Mouse (Mus musculus): ENCODE results near the gene Polg.
A peak's percentile ranks its signal among the peaks of the same experiment; 100 is the strongest.

Polg gene

DNA sequence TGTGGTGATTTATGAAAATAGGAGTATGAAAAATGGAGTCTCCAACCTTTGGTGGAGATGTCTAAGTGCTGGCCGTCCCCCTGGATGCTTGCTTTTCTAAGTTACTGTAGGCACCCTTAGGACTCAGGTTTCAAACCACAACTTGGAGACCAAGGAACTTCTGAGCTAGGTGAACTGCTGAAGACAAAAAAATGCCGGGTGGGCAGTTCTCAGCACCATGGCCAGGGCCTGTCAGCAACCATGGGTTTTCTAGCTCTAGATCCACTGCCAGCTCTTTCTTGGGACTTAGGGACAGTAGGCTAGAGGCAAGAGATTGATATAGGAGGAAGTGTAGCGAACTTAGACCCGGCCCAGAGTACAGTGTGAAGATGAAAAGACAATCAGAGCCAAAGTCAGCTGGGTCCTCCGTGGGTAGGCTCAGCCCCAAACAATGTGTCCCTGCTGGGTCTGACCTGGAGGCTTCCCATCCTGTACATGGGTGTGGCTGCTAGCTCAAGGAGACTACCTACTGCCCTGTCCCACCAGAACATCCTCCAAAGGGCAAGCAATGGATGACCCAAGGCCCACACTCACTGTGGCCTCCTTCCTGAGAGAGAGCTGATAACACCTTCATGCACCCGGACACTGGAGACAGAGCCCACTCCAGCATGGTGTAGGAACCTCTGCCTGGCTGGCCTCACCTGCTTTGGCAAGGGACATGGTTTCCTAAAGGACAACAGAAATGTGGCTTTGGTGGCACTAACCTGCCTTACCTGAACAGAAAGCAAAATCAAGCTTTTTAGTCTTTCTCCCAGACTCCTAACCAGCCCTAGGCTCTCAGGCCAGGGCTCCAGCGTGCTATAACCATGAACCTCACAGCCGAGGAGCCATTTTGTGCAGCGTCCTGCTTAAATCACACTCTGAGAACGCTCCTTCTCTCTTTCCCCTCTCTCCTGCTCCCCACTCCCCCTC, 36.3 kb upstream of the Polg start:
- no peak for DNase-seq

DNA sequence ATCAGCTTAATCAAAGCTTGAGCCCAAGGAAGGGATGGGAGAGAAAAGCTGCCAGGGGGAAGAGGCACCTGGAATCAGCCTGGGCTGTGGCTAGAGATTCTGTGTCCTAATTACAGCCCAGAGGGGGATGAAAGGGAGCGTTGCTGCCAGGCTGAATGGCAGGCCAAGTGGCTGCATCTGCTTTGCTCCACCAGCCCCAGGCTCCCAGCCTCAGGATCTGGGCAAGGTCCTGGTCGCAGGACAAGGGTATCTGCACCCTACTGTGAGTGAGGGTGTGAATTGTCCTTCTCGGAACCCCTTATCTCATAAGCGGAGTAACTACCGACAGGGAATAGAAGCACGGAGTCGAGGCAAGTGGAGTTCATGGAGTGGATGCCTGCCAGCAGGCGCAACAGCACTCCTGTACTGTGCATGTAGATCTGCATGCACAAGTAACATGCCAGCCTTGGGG, 35.4 kb upstream of the Polg start:
- DNase-seq: no peak

DNA sequence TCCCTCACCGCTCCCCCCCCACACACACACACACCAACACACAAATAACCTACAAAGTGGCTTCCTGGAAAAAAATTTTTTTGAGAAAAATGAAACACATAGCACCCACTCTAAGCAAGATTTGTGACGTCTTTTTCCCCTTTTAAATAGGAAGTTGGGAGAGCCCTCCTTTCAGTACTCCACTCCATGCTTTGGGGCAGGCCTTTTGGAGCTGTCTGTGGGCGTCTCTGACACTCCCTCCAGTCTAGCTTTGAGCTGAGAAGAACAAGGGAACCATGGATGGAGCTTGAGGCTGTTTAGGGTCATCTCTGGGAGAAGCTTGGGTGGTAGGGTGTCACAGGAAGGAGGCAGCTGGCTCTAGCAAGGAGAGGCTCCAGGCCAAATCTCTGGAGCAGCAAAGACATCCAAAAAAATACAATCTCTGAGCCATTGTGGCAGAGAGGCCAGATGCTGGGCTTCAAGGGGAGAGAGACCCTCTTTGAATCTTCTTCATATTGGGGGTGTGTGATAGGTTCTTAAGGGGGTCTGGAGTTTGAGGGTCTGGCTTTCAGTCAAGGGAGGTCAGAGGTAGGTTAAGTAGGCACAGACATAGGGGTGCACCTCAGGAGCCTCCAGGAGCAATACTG, 34.6 kb upstream of the Polg start:
- no peak for DNase-seq

DNA sequence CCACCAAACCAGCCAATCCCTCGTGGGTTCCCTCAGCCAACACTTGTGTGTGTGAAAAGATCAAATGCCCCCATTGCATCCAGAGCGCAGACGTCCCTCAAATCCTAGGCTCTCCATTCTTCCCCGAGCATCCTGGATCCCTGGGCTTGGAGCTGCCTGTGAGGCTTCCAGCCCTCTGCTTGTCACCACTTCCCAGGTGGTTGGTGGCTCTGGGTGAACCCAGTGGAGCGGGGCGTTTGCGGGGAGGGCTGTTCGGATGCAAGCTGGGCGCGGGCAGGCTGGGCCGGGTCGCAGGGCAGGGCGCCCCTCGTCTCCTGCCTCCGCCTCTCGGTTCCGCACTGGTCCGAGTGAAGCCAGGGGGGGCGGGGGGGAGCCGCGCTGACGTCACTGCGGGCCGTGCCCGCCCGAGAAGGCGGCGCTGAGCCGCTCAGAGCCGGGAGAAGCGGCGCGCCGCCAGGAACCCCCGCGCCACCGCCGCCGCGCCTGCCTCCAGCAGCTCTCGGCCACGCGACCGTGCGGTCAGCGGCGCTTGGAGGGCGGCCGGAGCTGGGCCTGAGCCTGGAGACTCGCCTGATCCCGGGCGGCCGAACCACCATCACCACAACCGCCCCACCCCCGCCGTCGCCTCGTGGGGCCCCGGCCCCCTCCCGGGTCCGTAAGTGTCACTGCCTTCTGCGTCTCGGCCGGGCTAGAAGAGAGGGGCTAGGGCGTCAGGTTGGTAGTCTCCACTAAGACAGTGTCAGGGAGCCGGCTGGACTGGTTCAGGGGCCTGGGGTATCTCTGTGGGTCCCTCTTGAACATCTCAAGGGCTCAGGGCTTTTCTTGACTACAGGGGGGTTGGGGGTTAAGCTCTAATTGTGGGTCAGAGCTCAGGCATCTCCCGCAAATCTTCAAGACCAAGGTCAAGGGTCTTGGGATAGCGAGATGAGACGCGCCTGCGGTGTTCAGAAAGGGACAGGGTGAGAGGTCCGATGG, 33.7 kb upstream of the Polg start:
- no peak for DNase-seq

DNA sequence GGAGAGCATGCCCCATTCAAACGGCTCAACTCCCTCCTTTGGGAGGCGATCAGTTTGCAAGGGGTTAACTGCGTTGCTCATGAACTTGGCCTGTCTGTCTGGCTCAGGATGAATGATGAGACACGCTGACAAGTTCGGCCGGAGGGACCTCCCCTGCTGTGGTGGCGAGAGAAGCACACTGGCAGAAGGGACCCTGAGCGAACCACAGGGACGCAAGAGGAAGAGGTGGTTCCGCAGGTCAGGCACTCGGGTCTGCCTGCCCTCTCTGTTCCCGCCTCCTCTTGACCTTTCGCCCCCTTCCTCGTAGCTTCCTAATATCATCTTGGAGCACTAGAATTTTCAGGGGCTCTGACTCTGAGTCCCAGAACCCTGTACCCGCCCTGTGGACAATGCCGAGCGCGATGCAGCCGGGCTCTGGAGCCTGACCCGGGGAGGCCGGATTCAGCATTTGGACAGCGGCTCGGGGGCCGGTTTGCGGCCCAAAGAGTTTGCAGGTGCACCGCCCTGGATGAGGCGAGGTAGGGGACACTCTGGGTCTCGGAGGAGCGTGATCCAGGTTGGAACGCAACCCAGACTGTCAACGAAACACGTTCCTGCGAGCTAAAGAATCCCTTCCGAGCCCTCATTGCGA, 32.9 kb upstream of the Polg start:
- DNase-seq: no peak

DNA sequence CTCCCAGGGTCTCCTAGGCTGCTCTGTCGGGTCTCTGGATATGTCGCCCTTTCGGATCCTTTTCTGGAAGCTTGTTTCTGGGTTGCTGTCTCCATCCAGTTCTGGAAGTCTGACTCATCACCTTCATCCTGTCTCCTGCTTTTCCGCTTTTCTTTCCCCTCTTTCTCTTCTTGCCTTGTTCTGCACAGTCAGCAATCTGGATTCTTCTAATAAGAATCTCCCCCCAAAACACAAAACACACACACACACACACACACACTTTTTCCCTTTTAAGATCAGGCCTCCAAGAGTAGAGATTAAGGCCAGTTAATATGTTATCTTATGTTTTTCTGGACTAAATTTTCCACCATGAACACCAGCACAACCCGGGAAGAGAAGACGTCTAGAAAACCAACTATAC, 32.2 kb upstream of the Polg start:
- no peak for DNase-seq

DNA sequence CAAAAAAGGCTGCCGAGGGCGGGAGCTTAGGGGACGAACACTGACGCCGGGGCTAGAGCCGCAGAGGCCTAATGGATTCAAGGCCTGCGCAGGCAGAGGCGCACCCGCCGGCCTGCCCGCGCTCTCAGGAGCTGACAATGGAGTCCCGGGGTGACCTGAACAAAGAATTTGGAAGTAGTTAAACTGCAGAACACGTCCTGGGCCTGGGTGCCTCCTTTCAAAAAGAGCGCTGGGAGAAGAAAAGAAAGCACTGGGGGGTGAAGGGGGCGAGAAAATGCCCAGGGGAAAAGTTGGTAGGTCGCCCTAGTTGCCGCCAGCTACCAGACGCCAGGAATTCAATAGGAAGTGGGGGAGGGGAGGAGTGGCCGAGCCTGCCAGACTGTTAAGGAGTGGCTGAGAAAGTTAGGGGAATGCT, 31.5 kb upstream of the Polg start:
- DNase-seq: no peak

DNA sequence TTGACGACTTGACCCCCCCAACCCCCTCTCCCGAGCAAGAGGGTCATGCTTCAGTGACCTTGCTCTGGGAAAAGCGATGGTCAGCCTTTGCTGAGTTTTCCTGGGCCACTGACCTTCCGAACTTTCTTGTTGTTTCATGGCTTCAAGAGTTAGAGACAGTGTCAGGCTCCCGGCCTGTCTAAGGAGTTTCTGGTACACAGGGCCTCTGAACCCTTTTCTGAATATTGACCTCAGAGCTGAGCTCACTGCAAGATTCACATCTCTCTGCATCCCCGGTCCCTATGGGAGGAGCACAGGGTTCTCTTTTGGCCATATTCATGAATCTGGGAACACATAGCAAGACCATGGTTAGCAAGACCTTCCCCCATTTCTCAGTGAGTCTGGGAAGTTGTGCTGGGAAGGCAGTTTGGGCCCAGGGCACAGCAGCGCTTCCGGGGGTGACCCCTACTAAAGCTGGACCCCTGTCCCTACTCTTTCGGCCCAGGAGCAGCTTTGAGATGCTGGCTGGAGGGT, 30.7 kb upstream of the Polg start:
- no peak for DNase-seq

DNA sequence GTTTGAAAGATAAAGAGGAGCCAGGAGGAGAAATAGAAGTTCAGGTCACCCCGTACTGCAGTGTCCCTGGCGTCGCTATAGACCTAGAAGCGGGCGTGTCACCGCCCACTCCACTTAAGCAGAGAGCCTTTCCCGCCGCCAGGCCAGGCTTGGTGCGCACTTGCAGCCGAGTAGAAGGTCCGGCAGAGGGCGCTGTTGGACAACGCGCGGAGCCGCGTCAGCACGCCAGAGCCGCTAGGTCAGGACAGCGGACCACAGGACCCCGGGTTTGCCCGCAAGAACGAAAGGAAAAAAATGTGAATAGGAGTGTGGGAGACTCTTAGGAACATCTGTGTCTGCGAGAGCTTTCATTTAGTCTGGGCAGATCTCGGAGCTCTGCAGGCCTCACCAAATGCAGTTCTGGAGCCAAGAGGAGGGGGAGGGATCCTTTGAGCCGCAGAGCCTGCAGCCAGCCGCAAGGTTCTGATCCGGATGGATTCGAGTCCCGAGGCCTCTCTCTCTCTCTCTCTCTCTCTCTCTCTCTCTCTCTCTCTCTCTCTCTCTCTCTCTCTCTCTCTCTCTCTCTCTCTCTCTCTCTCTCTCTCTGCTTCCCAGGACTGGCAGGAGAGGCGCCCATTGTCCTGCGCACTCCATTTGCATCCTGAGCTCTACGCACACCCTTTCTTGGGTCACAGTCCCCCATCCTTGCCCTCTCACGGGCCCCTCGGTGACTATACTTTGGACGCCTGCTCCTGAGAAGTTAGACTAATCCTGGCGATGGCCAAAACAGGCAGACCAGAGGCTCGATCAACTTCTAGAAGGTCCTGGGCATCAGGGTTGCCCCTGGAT, 30.0 kb upstream of the Polg start:
- peak; percentile 48 to 52 for DNase-seq

DNA sequence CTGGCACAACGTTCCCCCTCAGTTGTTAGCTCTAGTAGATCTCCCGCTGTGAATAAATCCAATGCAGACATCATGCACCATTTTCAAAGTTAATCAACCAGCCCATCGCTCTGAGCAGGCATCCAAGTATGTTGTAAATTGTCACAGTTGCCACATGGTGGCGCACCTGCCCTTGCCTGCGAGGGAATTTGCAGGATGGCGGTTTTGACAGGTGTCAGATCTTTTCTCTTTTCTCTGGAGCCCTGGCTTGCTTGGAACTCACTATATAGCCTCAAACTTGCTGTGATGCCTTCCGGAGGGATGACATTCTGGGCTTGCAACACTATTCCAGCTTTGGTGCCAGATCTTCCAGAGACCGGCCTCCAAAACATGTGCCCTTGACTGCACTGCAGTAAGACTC, 27.8 kb upstream of the Polg start:
- DNase-seq: no peak

DNA sequence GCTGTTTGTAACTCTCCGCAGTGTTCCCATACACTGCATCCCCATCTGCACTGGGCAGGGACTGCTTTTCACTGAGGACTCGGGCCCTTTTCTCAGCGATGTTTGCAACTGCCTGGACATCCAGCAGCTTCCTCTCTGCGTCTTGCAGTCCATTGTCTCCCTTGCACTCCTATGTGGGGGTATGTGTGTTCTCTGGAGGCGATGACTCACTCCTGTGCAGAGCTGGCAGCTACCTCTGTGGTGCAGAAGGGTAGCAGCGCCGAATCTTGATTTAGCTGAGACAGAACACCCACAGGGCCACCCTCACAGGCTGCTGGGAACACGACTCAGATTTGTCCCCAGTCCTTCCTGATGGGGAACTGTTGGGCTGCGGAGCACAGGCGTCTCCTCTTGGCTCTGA, 20.4 kb upstream of the Polg start:
- no peak for DNase-seq

DNA sequence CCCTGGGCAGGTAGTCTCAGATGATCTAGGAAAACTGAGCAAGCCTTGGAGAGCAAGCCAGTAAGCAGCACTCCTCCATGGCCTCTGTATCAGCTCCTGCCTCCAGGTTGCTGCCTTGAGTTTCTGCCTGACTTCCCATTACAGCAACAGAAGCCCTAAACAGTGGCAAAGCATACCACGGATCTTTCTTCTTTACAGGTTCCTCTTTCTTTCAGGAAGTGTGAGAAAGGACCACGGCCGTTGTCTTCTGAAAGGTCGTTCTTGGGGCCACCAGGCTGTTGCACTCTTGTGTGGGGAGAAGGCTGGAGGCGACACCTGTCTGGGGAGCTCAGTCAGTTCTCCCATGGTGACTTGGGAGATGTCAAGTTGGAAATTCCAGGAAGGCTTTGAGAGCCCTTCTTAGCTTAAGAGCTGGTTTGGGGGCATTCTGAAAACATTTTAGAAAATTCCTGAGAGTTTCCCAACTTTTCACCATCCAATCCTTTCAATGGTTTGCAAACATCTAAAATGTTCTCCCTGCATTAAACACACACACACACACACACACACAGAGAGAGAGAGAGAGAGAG, 8.8 kb upstream of the Polg start:
- no peak for DNase-seq

DNA sequence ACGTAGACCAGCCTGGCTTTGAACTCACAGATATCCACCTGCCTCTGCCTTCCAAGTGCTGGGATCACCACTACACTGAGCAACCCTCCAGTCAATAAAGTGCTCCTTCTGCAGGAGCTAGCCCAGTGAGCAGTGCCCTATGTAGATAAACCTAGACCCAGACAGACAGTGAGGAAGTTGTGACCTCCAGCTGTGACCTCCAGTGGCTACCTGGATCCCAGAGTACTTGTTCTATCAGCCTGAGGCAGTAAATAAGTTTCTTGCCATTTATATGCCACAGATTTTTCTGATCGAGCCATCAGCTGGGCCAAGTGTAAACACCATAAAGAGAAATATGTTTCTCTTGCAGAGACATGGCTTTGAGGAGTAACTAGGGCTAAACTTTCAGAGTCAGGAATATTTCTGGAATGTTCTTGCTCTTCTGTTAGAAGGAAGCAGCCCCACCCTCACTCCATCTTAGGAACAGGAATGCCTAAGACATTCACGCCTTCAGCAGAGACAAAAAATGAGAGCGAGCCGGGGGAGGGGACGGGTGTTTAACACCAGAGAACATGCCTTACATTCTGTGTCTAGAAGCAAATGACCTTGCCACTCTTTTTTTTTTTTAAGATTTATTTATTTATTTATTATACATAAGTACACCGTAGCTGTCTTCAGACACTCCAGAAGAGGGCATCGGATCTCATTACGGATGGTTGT, 7.5 kb upstream of the Polg start:
- DNase-seq: no peak

DNA sequence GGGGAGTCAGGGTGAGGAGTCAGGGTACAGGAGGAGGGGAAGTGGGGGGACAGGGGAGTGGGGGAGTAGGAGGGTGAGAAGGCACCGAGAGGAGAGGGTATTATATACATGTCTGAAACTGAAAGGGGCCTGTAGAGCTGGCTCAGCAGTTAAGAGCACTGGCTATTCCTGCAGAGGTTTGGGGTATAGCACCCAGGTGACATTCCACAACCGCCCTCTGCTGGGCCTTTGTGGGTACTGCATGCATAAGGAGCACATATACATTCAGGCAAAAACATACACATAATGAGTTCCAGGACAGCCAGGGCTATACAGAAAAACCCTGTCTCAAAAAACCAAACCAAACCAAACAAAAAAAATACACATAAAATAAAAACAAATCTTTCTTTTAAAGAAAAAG, 6.6 kb upstream of the Polg start:
- DNase-seq: no peak

DNA sequence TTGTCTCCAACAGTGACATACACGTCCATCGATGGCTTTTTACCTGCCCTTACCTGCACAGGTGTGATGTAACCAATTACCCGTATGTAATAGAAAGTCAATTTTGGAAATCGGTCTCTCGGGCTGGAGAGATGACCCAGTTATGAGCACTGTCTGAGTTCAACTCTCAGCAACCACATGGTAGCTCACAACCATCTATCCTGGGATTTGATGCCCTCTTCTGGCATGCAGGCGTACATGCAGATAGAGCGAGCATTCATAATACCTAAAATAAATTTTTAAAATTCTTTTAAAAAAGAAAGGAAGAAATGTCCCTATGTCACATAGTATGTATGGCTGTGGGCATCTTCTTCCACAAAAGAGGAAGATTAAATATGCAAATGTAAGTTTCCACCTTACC, 5.3 kb upstream of the Polg start:
- DNase-seq: no peak

DNA sequence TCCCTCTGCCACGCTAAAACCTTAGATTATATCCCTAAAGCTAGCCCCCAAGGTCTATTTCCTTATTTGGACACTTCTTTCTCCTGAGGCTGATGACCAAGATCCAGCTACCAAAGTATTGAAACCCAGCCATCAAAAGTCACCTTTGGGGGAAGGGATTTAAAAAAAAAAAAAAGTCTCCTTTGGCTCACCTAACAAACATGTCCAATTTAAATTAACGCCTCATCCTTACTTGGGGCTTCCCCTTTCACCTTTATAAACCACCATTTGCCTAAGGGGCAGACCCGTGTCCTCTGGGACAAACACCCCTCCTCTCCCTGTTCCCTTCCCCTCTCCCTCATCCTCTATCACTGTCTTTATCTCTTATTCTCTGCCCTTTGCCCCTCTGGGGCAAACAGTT, 4.6 kb upstream of the Polg start:
- DNase-seq: no peak

DNA sequence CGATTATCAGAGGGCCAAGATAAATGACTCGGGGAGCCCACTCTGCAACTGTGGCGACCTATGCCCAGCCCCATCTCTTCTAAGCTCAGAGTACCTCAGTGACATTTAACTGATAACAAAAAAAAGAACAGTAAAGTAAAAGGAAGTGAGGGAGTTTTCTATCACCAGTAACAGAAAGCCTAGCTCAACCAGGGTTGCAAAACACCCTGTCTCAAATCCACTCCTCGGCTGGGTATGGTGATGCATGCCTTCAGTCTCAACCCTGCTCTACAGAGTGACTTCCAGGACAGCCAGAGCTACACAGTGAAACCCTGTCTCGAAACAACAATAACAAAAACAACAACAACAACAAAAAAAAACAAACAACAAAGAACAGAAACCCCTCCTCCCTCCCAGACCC, 3.6 kb upstream of the Polg start:
- no peak for DNase-seq

DNA sequence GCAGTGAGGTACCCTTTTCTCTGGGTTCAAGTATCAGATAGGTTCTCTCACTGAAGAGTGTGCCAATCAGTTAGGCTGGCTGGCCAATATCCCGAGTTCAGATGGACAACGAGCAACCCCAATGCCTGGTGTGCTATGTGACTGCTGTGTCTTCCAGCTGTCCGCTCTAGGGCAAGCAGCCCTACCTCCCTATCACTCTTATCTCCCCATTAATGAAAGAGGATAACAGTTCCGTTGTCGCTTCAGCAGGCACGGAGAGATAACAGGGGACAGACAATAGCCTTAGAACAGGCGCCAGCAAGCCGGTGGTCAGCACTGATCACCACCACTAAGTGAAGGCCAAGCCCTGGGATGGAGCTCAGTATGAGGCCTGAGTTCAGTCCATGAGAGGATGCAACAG, 2.8 kb upstream of the Polg start:
- DNase-seq: no peak

DNA sequence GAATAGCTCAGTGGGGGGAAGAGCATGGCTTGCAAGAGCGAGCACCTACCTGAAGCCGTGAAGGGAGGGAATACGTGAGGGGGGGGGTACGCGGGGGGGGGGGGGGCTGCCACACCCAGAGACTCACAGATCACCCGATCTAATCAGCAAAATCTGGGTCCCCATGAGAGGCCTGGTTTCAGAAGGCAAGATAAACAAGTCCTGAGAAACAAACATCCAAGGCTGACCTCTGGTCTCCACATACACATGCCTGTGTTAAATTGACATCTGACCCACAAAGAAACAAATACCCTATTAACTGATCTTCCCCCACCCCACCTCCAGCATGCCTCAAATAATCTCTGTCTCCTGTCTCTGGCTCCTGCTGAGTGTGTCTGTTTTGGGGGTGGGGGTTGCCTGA, 1.8 kb upstream of the Polg start:
- no peak for DNase-seq

DNA sequence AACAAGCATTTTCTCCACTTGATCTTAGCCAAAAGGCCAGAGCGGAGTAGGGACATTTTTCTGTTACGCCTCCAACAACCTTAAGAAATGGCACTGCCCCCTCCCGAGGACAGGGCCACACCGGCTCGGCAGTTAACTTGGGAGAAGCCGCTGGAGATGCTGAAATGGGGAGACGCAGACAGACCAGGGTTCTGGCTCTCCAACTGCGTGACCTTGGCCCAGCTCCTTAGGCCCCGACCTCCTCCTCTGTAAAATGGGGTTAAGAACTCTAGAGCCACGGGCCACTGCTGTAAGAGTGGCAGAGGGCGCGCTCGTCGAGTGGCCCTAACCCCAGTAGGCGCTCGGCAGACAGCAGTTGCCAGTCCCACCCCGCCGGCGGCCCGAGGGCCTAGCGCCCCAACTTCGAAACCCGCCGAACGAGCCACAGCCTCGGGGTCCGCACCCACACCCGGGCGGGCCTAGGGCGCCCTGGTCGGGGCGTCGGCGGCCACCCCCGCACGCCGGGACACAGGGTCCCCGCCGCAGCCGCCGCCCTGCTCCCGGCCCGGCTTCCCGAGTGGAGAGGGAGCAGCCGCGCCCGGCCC, 609 bp downstream of the Polg start:
- peak; percentile 59 to 69 for DNase-seq

All from thymus, adult 18-20 months (tissue).